Mouse (Mus musculus) liver, embryonic 12.5 days (tissue): Measurements from ENCODE around the gene Tigar. TPM values are rescaled to one million over a fixed set of nuclear protein-coding genes. Genes with fewer than 3 reads are reported as not detected.

Experiments used
- ATAC-seq: fragments of 200-750 bp; cut with Nextera tagmentation; 2 replicates; pipeline ENCODE4 v1.8.0; 2017; ENCODE audit warnings: moderate number of reproducible peaks, mild to moderate bottlenecking, moderate library complexity
- H3K27ac ChIP-seq: fragments of 300-500 bp; sonication (generic); 2 replicates; pipeline ENCODE4 v1.5.1; 2016; ENCODE audit warnings: mild to moderate bottlenecking
- H3K27me3 ChIP-seq: fragments of 300-500 bp; sonication (generic); replicated peaks from 2 replicates; pipeline ENCODE4 v1.6.1; 2016; ENCODE audit warnings: mild to moderate bottlenecking, moderate library complexity
- H3K36me3 ChIP-seq: fragments of 300-500 bp; sonication (generic); 2 replicates; pipeline ENCODE4 v1.6.1; 2016; ENCODE audit warnings: mild to moderate bottlenecking, moderate library complexity
- H3K4me1 ChIP-seq: fragments of 300-500 bp; sonication (generic); 2 replicates; pipeline ENCODE4 v1.6.1; 2016
- H3K4me2 ChIP-seq: fragments of 300-500 bp; sonication (generic); 2 replicates; pipeline ENCODE4 v1.6.1; 2016; ENCODE audit warnings: mild to moderate bottlenecking, moderate library complexity
- H3K4me3 ChIP-seq: fragments of 300-500 bp; sonication (generic); 2 replicates; pipeline ENCODE4 v1.5.1; 2016; ENCODE audit warnings: mild to moderate bottlenecking, moderate library complexity
- H3K9ac ChIP-seq: fragments of 300-500 bp; sonication (generic); 2 replicates; pipeline ENCODE4 v1.6.1; 2016; ENCODE audit warnings: mild to moderate bottlenecking, moderate library complexity
- H3K9me3 ChIP-seq: fragments of 300-500 bp; sonication (generic); replicated peaks from 2 replicates; pipeline ENCODE4 v1.6.1; 2016; ENCODE audit warnings: mild to moderate bottlenecking, moderate library complexity
- WGBS: fragments of 180-500 bp; shearing (Covaris S2); methylation state at CpG from one replicate; pipeline ENCODE4 v1.1.7; 2016; ENCODE audit not compliant: insufficient replicate concordance; 5-methylcytosine and 5-hydroxymethylcytosine counted together
- polyA plus RNA-seq: library from polyadenylated mRNA; unstranded; fragments of >200 nt; fragmentation: Nextera tagmentation; extraction: Ambion mirVana; gene quantifications from 2 replicates; pipeline ENCODE4 v1.2.1, GENCODE M21; 2016

Gene Tigar
- polyA plus RNA-seq, 1 experiment from 2014 or later: 1.5 TPM

- no peaks in the 10 kb centered on the region for H3K9me3 ChIP-seq
- H3K27me3 ChIP-seq: peaks cover 21% of the 10 kb centered on the region
- no peak overlapping the region for H3K4me3 ChIP-seq
- WGBS: 46% methylated on average over 6 of the region's 6 CpGs
- H3K9ac ChIP-seq: no peak overlapping the region
- no peak overlapping the region for H3K4me2 ChIP-seq
- no peaks in the 10 kb centered on the region for H3K36me3 ChIP-seq
- no peak overlapping the region for H3K27ac ChIP-seq
- H3K4me1 ChIP-seq: peaks cover 15% of the 10 kb centered on the region
- ATAC-seq: no peak
These were observed 4.2 kb downstream of the Tigar start for GRCm38 (mm10) chr6:127105107-127105506.

GRCm38 (mm10) chr6:127104396-127105029 is 4.8 kb downstream of the Tigar start:
- ATAC-seq: no peak
- H3K9me3 ChIP-seq: no peaks in the 10 kb centered on the region
- 62% methylated on average over 7 of the region's 7 CpGs for WGBS

GRCm38 (mm10) chr6:127103506-127104275 is 5.7 kb downstream of the Tigar start:
- 73% methylated on average over 6 of the region's 6 CpGs for WGBS
- no peaks in the 10 kb centered on the region for H3K36me3 ChIP-seq
- H3K4me3 ChIP-seq: no peak overlapping the region
- H3K9me3 ChIP-seq: no peaks in the 10 kb centered on the region
- peaks cover 7% of the 10 kb centered on the region for H3K27me3 ChIP-seq
- no peak overlapping the region for H3K9ac ChIP-seq
- H3K4me1 ChIP-seq: 0 out of 2 replicates have a peak, but pooled peaks cover 6% of the 10 kb centered on the region
- no peak overlapping the region for H3K27ac ChIP-seq
- no peak overlapping the region for H3K4me2 ChIP-seq
- ATAC-seq: no peak

More at GRCm38 (mm10) chr6:127104396-127105029, 4.8 kb downstream of the Tigar start:
- H3K4me2 ChIP-seq: no peak overlapping the region
- no peaks in the 10 kb centered on the region for H3K36me3 ChIP-seq
- H3K27me3 ChIP-seq: peaks cover 15% of the 10 kb centered on the region
- peaks cover 12% of the 10 kb centered on the region for H3K4me1 ChIP-seq
- no peak overlapping the region for H3K9ac ChIP-seq
- no peak overlapping the region for H3K27ac ChIP-seq
- H3K4me3 ChIP-seq: no peak overlapping the region

GRCm38 (mm10) chr6:127094565-127094964 is 14.8 kb downstream of the Tigar start:
- 59% methylated on average over 7 of the region's 7 CpGs for WGBS
- Histone ChIP-seq H3K4me2 (no peak overlapping the region), H3K27me3 (no peaks in the 10 kb centered on the region), H3K4me3 (no peak overlapping the region), H3K27ac (no peak overlapping the region), H3K36me3 (peaks cover 4% of the 10 kb centered on the region; the same call in 1 of the 2 replicates), H3K4me1 (no peaks in the 10 kb centered on the region), H3K9ac (no peak overlapping the region), H3K9me3 (no peaks in the 10 kb centered on the region)
- ATAC-seq: no peak

- Histone ChIP-seq H3K4me1 (no peaks in the 10 kb centered on the region), H3K36me3 (peaks cover 13% of the 10 kb centered on the region), H3K27me3 (peaks cover 3% of the 10 kb centered on the region; the same call in 1 of the 2 replicates), H3K9ac (no peak overlapping the region), H3K4me2 (no peak overlapping the region), H3K27ac (no peak overlapping the region), H3K4me3 (no peak overlapping the region), H3K9me3 (no peaks in the 10 kb centered on the region)
- WGBS: 66% methylated on average over 4 of the region's 4 CpGs
- ATAC-seq: no peak
These were observed 22.6 kb downstream of the Tigar start for GRCm38 (mm10) chr6:127086739-127087138.

- H3K9me3 ChIP-seq: no peaks in the 10 kb centered on the region
- no peak overlapping the region for H3K4me2 ChIP-seq
- H3K4me3 ChIP-seq: no peak overlapping the region
- no peak overlapping the region for H3K9ac ChIP-seq
- peaks cover 38% of the 10 kb centered on the region for H3K27me3 ChIP-seq
- H3K36me3 ChIP-seq: no peaks in the 10 kb centered on the region
- peaks cover 10% of the 10 kb centered on the region; the same call in 1 of the 2 replicates for H3K4me1 ChIP-seq
- H3K27ac ChIP-seq: no peak overlapping the region
- no peak for ATAC-seq
- WGBS: 69% methylated on average over 6 of the region's 6 CpGs
These were observed 27.5 kb downstream of the Tigar start for GRCm38 (mm10) chr6:127081820-127082219.

GRCm38 (mm10) chr6:127079867-127080731 is 29.3 kb downstream of the Tigar start:
- H3K4me2 ChIP-seq: peak overlapping the region; percentile 68
- H3K27ac ChIP-seq: no peak overlapping the region
- H3K4me1 ChIP-seq: peaks cover 10% of the 10 kb centered on the region; the same call in 1 of the 2 replicates
- no peaks in the 10 kb centered on the region for H3K9me3 ChIP-seq
- 3% methylated on average over 59 of the region's 59 CpGs for WGBS
- peak overlapping the region; percentile 47 for H3K4me3 ChIP-seq
- peaks cover 41% of the 10 kb centered on the region for H3K27me3 ChIP-seq
- H3K9ac ChIP-seq: no peak overlapping the region
- H3K36me3 ChIP-seq: no peaks in the 10 kb centered on the region
- ATAC-seq: no peak

- H3K27ac ChIP-seq: no peak within 1 kb of the TSS
- H3K4me1 ChIP-seq: no peaks in the 10 kb centered on the region
- WGBS: 21% methylated on average over 5 of the region's 5 CpGs
- H3K36me3 ChIP-seq: no peaks in the 10 kb centered on the region
- H3K9me3 ChIP-seq: no peaks in the 10 kb centered on the region
- no peak within 1 kb of the TSS for H3K4me2 ChIP-seq
- H3K9ac ChIP-seq: no peak within 1 kb of the TSS
- no peak within 1 kb of the TSS for H3K4me3 ChIP-seq
- no peak for ATAC-seq
- H3K27me3 ChIP-seq: 0 out of 2 replicates have a peak, but pooled peaks cover 3% of the 10 kb centered on the region
These were observed 36.5 kb downstream of the Tigar start, which contains the start of gene Fgf23 for GRCm38 (mm10) chr6:127072817-127073216. Fgf23 (plus strand) TSS chr6:127072902.

GRCm38 (mm10) chr6:127064815-127065214 is 44.5 kb downstream of the Tigar start:
- peak overlapping the region; percentile 41 for H3K4me2 ChIP-seq
- H3K36me3 ChIP-seq: no peaks in the 10 kb centered on the region
- no peak overlapping the region for H3K27ac ChIP-seq
- H3K27me3 ChIP-seq: 0 out of 2 replicates have a peak, but pooled peaks cover 9% of the 10 kb centered on the region
- WGBS: 2% methylated on average over 14 of the region's 14 CpGs
- ATAC-seq: peak; percentile 18; the same call in 1 of the 2 replicates
- H3K4me3 ChIP-seq: no peak overlapping the region
- no peaks in the 10 kb centered on the region for H3K9me3 ChIP-seq
- no peak overlapping the region for H3K9ac ChIP-seq
- 0 out of 2 replicates have a peak, but pooled peaks cover 9% of the 10 kb centered on the region for H3K4me1 ChIP-seq

GRCm38 (mm10) chr6:127063915-127064314 is 45.4 kb downstream of the Tigar start:
- Histone ChIP-seq H3K9me3 (no peaks in the 10 kb centered on the region), H3K27me3 (0 out of 2 replicates have a peak, but pooled peaks cover 9% of the 10 kb centered on the region), H3K4me3 (no peak overlapping the region), H3K9ac (no peak overlapping the region), H3K4me2 (no peak overlapping the region), H3K36me3 (no peaks in the 10 kb centered on the region), H3K27ac (no peak overlapping the region), H3K4me1 (0 out of 2 replicates have a peak, but pooled peaks cover 9% of the 10 kb centered on the region)
- 63% methylated on average over 3 of the region's 3 CpGs for WGBS
- no peak for ATAC-seq

GRCm38 (mm10) chr6:127059975-127060374 is 49.4 kb downstream of the Tigar start:
- Histone ChIP-seq H3K4me1 (0 out of 2 replicates have a peak, but pooled peaks cover 6% of the 10 kb centered on the region), H3K9ac (no peak overlapping the region), H3K36me3 (no peaks in the 10 kb centered on the region), H3K27ac (no peak overlapping the region), H3K4me2 (no peak overlapping the region), H3K4me3 (no peak overlapping the region), H3K9me3 (no peaks in the 10 kb centered on the region), H3K27me3 (0 out of 2 replicates have a peak, but pooled peaks cover 9% of the 10 kb centered on the region)
- WGBS: 69% methylated on average over 4 of the region's 4 CpGs
- no peak for ATAC-seq
